Mouse (Mus musculus) heart, adult 18-20 months (tissue): ENCODE measurements around the gene Plcl2. TPM values are rescaled to one million over a fixed set of nuclear protein-coding genes. Genes with fewer than 3 reads are reported as not detected.
"Not testable (repeated sequence)": the region's sequence is repeated elsewhere in the genome, so short reads cannot be mapped to it uniquely, and the experiment has no call there.

Experiments
- DNase-seq, 2 experiments: peaks; one replicate each; pipeline ENCODE4 v3.0.0; 2021 to 2022; ENCODE audit warnings: mixed read lengths in 1 of 2
- total RNA-seq, 2 experiments: library from RNA; stranded (reverse); gene quantifications; 2 replicates each; pipeline ENCODE4 v1.2.3; 2021

Plcl2 gene
- total RNA-seq, 2 experiments from 2014 or later = 8.7 to 9.1 TPM

DNA sequence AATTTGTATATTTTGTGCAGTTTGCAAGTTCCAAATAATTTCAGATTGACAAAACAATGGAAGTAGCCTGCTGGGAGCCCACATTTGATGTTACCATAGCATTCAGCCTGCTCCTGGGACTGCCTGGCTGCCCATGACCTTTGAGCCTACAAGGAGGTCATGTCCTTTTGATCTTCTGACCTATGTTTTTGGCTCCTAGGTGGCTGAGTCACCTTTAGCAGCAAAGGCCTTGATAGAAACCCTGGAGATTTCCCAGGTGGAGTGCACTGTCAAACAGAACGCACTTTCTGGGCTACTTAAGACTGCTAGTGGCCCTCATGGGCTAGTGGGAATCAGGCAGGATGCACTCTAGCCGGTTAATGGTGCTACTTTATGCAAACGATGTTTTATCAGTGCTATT lies 112.8 kb downstream of the Plcl2 start:
- DNase-seq = no peak

DNA sequence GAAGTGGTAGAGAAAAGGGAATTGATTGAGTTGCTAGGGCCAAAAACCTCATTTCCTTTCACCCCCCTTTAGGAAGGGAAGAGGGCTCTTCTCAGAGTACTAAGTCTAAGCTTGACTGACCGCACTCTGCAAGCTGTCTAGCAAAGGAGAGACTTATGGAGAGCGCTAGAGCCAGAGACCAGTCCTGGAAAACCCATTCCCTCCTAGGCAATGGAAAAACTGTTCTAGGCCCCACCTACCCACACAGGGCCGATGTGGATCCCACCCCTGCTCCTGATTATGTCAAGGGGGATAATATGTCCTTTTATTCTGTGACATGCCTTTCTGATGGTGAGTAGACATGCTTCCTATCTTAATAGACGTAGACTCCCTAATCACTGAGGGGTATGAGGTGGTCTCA lies 116.4 kb downstream of the Plcl2 start:
- no peak for DNase-seq

DNA sequence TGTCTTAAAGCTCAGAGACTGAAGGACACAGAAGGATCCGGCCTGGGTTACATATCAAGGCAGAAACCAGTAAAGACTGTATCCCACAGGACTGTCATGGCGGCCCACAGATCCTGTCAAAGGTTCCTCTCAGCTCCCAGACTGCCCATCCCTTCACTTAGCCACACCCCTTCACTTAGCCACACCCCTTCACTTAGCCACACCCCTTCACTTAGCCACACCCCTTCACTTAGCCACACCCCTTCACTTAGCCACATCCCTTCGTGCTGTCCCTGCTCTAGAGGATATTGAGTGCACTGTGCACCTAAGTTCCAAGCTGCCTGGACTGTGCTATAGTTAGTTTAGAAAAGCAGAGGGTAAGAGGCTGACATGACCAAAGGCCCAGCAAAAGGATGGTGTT lies 118.5 kb downstream of the Plcl2 start:
- no peak for DNase-seq

DNA sequence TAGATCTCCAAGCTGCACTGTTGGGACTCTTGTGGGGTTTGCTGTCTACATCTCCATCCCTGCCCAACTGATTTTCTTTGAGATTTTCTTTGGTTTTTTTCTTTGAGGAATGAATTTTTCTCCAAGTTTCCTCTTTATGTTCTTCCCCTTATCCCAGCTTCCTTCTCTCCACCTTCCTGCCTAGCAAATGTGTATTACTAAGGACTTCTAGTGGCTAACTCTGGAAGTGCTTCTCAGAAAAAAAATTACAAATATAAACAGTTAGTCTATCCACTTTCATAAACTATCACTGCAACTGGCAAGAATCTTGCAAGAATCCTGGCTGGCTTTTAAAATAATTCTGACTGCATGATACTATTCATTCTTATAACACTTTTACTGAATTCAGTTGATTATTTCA lies 119.5 kb downstream of the Plcl2 start:
- peak in 1 of 2 experiments; percentile 32 for DNase-seq

DNA sequence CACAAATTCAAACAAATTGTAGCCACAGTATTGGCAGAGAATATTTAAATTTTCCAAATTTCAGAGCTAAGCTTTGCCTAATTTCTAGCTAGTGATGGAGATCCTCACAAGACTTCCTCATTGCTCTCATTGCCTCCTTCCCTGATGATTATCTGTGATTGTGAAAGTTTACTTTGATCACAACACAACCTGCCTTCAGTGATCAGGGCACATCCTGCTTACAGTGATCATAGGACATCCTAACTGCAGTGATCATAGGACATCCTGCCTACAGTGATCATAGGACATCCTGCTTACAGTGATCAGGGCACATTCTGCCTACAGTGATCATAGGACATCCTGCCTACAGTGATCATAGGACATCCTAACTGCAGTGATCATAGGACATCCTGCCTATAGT lies 121.8 kb downstream of the Plcl2 start:
- not testable (repeated sequence) for DNase-seq

DNA sequence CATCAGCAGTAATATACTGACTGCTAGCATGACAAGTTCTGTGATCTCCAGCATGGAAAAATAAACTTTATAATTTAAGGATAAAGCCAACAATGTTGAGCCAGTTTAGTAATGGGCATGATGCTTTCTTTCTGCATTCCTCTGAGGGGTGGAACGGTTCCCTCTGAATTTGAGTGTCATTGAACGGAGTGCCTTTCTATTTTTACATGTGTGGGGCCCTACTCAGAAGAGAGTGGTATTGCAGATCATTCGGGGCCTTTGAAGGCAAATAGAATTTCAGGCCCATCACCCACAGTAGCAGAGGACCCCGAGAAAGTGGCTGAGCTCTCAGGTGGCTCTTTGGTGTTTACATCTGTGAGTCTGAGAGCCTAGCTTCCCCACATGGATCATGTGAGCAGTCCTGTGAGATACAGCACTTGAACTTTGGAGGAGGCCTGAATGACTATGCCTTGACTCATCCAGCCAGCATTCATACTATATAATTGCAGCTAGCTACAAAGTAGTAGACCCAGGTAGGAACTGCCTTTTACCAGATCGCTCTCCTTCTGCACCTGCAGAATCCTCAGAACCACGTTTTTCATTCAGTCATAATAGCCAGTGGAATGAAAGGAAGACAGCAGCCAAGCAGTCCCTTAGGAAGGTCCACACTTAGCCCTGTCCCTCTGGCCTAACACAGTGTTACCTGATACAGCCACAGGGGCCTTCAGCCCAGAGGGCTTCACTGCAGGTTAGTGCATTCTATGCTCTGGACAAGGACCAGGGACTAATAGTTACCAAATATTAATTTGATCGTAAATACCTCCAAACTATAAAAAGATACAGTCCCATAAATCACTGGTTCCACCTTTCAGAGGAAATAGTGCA lies 125.0 kb downstream of the Plcl2 start:
- peak; percentile 6 to 30 for DNase-seq

DNA sequence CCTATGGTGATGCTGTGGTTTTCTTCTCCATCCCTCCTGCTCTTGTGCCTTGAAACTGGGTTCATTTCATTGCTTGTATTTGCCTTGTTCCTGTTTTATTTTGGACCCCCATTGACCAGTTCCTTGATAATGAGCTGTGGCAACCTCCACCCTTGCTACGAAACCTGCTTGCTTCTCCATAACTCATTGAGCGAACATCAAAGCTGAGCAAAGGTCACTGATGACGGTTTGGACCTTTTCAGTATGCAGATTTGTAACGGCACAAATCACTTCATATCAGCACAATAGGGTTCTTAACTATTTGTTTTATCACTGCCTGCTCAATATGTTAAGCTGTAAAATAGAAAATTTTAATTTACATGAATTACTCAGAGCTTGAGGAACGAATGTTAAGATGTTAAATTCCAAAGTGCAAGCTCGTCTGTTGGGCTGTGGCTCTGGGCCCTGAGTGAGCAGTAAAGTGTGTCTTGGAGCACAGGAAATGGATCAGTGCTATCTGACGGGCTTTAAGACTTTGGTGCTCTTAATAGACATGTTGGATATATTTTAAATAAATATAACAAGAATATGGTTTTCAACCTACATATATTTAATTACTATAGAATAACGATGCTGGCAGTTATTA lies 126.9 kb downstream of the Plcl2 start:
- no peak for DNase-seq

DNA sequence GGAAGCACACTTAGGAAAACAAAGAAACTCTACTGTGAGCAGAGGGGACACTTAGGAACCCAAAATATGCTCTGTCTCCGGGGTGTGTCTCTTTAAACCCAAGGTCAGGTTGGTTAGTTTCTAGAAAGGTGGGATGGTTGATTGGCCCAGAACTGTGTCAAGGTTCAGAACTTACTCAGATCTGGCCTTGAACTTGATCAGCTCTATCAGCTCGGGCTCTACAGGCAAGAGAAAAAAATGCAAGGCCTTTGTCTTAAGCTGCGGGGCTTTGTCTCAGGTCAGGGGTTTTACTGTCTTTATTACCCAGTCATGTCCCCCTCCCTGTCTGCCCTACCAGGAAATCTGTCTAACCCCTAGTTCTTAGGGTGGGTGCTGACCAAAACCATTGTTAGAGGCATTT lies 129.6 kb downstream of the Plcl2 start:
- DNase-seq = no peak

DNA sequence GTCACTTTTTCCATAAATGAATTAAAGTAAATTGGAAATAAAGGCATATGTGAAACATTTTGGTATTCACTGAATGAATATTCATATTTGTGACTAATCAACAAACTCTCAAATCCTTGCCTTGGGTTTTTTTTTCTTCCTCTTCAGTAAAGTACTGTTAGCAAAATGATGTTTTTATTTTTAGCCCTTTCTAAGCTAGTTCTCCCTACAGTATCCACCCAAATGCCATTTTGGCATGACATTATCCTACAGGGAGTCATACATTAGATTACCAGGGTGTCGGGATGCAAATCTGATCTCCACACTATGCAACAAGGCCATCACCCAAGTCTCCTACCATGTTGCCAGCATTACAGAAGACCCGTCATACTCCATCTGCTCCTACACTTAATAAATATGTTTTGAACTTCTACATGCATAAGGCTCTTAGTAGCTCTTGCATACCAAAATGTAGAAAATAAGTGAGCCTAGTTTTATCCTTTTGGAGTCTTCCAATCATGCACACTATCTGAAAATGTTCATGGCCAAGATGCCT lies 131.9 kb downstream of the Plcl2 start:
- DNase-seq = no peak

DNA sequence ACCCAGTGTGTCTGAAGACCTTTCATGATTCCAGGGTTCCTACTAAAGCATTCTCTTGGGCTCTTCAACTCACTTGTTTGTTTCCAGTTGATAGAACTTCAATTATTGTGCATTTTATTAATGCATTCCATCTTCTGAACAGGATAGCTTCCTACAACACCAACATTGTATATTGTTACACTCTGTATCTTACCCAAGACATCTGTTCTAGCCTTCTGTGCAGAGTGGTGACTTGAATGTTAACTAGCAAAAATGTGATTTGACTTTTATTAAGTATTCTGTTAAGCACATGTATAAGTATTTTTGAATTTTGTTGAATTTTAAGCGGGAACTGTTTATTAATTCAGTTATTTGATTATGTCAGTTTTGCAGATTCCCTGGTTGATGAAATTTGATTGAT lies 132.7 kb downstream of the Plcl2 start:
- DNase-seq = no peak

DNA sequence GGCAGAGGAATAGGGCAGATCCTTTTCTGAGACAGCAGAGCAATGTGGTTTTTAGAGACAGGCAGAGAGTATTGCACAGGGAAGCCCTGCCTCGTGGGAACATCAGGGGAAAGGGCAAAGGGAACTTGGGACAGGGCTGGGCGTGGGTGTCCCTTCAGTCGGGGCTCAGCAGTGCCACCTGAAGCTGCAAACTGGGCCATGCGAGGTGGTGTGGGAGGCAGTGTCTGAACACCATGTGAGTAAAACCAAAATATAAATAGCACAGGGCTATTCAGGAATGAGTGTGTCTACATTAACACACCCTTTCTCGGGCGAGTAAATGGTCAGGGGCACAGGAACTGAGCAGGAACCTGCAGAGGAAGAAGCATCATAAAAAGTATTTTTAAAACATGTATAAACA lies 134.2 kb downstream of the Plcl2 start:
- peak; percentile 50 to 59 for DNase-seq

DNA sequence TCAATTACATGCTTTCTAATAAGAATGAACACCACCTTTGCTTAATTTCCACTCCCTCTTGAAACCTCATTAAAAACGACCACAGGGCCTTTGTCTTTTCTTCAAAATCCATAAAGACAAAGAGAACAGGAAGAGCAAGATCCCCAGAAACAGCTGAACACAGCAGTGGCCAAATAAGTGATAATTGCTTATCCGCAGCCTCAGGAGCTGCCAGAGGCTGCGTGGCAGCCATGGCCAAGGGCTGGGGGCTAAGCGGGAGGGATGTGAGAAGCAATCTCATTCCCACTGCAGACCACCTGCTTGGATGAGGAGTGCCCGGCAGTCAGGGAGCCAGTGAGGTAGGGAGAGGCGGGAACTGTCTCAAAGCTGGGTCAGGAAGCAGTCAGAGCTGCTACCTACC lies 134.8 kb downstream of the Plcl2 start:
- DNase-seq = no peak

DNA sequence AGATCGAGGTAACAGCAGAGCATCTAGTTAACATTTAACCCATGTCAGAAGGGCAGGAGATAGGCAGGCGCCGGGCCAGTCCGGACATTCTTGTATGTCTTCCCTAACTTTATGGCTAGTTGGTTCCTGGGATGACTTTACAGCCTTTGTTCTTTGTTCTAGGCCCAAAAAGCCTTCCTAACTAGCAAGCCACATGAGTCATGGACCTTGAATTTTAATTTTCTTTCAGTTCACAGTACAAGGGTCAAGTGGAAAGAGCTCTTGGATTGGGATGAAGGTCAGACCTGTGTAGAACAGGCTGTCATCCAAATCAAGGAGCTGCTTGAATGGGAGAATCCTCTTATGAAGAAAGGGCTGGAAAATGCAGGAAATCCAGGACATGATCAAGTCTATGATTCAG lies 138.9 kb downstream of the Plcl2 start:
- not testable (repeated sequence) for DNase-seq

DNA sequence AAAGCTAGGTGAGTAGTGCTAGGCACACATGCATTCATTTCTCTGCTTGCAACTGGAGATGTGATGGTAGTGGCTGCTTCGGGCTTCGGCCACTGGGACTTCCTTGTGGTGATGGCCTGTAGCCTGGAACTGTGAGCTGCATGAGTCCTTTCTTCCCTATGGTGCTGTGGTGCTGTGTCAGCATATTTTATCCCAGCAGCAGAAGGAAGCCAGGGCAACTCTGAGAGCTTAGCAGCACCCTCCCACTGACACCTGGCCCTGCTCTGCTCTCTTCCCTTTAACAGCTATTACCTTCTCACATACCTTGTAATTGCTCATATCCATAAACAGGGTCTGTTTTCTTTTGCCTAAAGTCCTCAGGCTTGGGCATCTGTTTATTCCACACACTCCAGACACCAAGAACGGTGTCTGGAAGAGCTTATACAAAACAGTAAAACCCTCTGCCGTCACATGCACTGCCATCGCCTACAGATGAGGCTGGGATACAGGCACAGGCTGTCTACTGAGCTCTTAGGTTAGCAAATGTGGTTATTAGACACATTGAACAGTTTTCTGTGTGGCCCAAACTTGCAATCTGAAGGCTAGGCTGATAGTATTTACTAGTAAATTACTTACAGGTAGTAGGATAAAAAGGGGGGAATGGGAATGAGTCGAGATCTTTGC lies 139.7 kb downstream of the Plcl2 start:
- DNase-seq = no peak

DNA sequence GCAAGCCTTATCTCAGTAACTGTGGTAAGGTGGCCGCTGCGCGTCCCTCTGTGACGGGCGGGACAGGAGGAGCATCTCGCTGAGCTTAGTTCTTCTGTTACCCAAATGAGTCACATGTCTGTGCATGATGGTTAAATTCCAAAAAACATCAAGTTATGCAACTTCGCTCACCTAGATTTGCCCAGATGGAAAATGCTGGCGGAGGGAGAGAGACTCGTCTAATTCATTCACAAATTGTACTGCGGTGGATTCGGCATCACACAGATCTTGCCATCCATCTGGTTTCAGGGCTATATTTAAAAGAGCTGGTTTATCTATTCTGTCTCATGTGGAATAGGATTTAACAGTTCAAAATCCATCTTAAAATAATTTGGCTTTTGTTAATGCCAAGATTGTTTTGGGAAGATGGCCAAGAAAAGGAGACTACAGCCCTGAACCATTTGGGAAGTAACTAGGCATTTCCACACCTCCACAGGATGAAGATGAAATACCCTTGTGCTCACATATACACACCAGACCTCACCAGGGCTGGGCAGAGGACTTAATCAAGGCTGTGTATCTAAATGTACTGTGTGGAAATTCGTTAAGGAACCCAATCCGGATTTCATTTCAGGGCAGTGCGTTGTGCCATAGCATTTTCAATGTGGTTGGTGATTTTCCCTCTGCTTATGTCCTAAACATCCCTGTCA lies 141.5 kb downstream of the Plcl2 start:
- no peak for DNase-seq

DNA sequence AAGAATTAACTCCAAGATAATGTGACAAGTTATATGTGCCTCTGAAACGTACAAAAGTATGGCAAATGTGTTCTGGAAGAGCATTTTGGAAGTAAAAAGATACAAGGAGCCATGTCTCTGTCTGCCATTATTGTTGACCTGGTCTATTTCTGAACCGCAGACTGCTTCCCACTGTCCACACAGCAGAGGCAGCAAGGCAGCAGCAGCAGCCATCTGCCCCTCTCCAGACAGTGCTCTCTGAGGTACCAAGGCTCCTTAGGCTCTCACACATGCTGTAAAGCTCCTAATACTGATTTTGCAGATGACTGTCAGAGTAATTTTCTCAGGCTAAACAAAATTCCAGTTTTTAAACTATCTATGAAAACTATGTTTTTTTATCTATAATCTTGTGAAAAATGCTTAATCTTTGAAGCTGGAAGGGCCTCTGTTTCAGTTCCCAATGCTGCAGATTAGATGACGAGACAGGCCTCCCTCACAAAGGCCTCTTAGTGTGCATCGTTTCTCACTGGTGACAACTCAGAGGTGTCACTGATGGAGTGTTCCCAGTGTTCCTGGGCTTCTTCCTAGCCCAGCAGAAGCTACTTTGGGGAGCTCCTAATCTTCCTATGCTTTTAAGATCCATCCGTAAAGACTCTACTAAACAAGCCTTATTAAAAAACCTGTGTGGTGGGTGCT lies 145.7 kb downstream of the Plcl2 start:
- DNase-seq = no peak

DNA sequence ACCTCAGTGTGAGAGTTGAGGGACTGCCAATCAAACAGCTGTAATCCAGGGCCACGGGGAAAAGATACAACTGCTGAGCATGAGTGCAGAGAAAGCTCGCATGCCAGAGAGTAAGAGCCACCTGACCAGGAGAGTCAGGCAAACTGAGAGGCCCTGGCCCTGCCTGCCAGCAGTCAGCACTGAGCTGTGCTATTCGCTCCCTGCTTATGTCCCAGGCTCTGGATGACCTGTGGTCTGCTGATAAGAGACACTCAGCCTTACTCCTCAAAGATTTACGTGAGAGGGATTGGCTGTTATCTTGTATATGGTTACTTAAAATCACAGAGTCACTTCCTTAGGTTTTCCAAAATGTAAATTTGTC lies 146.2 kb downstream of the Plcl2 start:
- peak; percentile 35 to 36 for DNase-seq

DNA sequence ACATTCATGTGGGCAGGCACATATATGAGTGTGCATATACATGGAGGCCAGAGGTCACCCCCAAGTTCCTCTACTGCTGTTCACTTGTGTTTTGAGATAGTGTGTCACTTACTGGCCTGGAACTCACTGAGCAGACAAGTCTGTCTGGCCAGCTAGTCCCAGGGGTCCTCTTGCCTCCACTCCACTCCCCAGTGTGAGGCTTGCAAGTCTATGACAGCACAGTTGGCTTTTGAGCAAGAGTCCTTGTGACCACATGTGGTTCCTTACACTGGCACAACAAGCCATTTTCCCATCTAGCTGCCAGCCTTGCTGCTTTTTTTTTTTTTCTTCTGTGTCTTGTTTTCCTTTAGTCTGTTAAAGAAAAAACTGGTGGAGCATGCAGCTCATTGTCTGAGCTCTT lies 148.1 kb downstream of the Plcl2 start:
- DNase-seq = peak in 1 of 2 experiments; percentile 49

DNA sequence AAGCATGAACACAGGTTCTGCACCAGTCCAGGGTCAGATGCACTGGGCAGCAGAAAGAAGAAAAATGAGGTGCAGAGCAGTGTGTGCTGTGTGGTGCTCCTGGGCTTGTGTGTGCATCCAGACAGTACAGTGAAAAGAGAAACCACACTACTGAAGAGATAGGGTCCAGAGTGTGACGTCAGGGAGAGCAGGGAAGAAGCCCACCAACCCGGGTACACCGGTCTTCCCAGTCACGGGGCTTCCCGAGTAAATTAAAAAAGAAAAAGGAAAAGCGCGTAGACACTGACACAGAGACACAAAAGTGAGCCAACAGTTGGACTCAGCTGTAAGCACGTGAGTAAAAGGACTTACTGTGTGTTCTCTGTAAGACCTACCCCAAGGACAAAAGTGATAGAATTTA lies 149.7 kb downstream of the Plcl2 start:
- DNase-seq = no peak

DNA sequence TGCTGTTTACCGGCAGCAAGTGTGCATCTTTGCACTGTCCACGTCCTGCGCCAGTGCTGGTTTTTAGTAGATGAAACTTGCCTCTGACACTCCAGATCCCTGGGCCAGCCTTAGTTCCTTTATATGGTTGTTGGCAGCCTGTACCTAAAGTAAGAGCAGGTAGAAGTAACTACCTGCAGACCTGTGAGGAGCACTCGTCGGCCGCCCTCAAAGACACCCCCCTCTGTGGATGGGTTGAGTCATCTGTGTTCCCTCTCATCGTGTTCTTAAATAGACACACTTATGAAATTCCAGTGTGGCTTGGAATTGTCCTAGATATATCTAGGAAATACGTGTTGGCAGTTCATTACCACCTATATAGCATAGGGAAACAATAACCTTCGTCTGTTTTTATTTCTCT lies 158.4 kb downstream of the Plcl2 start:
- DNase-seq = no peak

DNA sequence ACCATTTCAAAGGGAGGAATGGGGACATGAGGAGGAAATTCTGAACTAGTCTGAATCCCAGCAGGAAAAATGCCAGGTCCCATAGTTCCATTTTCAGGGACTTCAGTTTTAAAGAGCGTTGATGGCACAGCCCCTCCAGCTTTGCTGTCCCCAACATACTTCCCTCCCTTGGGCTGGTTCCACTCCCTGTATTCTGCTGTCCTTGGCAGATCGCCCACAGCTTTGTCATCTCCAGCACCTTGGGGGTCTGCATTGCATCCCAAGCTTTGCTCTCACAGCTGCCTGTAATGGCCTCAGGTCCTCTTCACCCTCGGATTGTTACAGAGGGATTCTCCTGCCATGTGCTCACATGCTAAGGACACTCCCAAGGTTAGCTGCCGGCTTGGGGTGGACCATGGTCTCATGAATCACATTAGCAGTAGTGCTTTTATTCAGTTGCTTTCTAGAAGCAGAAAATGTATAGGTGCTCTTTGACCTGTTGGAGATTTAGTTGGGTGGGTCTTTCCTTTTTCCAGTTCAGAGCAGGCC lies 159.5 kb downstream of the Plcl2 start:
- DNase-seq = no peak

DNA sequence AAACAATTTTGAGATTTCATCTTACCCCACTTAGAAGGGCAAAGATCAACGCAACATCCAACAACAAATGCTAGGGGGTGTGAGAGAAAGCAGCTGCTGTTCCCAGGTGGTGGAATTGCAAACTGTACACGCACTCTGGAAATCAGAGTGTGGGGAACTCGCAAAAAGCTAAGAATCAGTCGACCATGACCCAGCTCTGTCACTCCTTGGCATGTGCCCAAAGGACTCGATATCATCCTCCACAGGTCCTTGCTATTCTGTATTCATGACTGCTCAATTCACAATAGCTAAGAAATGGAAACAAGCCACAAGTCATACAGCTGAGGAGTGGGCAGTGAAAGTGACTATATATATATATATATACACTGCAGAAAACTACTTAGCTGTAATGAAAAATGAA lies 162.2 kb downstream of the Plcl2 start:
- no peak for DNase-seq
